Mouse (Mus musculus): ENCODE data around the gene Pax2.
A peak's percentile ranks its signal among the peaks of the same experiment; 100 is the strongest.

Pax2 gene

DNA sequence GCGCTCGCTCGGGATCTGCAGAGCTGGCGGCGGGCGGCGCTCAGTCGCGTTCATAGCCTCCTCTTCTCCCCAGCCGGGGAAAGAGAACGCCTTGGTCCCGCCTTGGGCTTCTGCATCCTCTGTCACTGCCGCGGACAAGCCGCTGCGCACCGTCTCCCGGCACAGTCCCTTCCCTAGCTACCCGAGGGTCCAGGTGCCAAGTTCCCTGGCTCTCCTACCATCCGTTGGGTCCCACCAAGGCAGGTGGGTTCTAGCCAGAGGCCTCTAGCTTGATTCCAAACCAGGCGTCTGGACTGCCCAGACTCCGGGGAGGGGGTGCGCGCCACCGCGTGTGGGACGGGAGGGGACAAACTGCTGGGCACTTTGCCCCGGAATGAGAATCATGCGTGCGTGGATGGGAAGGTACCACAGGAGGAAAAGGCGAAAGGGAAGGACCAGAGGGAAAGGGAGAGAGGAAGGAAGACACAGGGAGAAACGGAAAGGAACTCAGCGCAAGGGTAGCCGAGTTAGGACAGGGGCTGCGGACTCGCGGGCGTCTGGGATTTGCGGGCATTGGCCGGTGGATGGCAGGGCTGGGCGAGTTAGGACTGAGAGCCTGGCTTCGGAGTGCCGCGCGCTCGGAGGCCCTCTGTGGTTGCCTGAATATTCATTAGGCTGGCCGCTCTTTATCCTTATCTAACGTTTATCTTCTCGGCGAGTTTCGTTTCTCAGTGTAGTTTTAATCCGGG lies at the start of gene Pax2:
TSS of gene Pax2 (plus strand) at position 353 of the 728 bp plus-strand sequence.
- DNase-seq (ENCODE audit: extremely low spot score, low spot score) = peak; percentile 74

DNA sequence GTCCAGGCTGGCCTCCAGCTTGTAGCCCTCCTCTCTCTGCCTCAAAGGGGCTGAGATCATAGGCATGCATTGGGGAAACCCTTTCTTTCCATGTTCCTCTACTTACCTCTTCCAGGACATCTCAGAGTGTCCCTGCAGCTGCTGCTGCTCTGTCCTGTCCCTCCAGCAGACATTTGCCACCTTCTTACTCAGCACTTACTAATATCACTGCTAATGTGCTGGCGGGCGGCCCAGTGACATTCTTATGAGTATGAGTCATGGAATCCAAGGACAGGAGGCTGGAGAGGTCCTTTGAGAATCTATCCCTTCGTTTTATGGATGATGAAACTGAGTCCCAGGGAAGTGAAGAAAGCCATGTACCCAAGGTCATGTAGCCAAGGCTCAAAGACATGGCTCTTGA lies 47.0 kb upstream of the Pax2 start:
- no peak for DNase-seq (ENCODE audit: extremely low spot score, low spot score)

DNA sequence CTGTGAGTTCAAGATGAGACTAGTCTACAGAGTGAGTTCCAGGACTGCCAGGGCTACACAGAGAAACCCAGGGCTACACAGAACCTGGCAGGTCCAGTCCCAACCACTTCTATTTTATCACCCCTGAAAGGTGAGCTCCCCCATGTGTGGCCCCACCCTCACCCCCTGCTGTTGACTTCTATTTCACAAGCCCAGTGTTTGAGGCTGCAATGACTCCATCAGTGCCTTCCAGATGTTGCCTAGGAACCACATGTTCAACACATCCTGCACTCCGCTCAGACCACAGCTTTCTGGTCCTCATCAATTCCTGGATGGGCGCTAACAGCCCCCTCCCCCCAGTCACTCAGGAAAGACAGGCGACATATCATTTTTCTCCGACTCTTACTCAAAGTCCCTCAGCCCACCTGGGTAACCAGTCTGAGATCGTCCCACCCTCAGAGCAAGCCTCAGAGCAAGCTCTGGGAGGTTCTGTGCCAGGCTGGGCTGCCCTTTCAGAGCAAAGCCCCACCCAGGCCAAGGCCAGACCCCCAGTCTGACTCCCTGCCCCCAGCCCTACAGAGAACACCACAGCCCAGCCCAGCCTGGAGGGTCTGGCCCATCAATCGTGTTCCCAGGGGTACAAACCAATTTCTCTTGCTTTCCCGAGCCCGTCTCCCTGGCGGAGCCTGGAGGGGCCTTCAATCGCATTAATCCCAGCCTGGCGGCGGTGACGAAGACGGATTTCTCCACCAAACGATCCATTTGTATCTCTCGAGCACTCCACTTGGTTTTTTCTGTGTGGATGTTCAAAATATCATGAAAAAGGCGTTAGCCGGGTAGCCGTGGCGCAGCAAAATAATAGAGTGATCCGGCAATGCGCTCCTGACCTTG lies 38.9 kb upstream of the Pax2 start:
- peak; percentile 23 for DNase-seq (ENCODE audit: extremely low spot score, low spot score)

DNA sequence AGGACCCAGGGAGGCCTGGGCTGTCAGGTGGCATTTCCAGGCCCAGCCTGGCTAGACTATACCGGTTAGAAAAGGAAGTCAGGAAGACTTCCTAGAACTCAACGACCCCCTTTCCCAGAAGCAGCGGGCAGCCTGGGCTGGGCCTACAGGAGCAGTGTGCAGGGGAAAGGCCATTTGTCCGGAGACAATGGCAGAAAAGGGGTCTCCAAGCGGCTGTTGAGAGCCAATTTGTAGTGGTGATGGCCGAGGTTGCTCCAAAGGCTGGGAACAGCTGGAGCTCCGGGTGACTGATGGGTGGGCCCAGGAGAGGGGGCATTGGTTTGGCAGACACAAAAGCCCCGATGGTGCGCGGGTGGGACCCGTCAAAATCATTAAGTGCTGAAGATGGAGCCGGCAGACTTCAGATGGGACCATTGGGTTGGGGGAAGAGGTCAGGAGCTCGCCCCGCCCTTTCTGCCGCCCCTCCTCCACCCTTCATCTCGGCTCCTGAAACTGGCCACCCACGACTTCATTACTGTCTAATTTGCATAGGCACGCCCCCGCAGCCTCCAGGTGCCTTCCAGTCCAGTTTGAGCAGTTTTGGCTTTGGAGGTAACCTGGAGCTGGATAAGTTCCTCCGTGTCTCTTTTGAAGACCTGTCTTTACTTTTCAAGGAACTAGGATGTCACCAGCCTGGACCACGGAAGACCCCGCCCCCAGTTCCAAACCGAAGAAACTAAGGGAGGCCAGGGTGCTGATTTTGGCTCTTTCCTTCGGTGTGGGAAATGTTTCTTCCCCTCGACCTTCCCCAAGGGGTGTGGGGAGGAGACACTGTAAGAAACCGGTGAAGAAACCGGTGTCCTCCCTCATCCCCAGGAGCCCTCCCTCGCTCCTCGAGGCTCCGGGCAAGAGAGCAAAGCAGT lies 36.3 kb upstream of the Pax2 start:
- peak; percentile 44 for DNase-seq (ENCODE audit: extremely low spot score, low spot score)

DNA sequence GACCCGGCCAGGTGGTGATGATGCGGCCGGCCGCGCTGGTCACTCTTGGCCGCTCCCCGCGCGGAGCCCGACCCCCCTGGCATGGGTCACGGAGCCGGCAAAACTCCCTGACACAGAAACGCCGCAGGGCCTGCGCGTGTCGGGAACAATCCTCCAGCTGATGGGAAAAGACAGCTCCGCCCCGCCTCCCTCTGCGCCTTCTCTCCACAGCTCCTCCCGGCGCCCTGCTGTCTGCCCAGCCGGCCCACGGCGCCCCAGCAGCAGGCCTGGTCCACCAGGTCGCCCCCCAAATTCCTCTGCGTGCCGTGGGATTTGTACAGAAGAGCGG lies 35.7 kb upstream of the Pax2 start:
- DNase-seq (ENCODE audit: extremely low spot score, low spot score) = peak; percentile 68

DNA sequence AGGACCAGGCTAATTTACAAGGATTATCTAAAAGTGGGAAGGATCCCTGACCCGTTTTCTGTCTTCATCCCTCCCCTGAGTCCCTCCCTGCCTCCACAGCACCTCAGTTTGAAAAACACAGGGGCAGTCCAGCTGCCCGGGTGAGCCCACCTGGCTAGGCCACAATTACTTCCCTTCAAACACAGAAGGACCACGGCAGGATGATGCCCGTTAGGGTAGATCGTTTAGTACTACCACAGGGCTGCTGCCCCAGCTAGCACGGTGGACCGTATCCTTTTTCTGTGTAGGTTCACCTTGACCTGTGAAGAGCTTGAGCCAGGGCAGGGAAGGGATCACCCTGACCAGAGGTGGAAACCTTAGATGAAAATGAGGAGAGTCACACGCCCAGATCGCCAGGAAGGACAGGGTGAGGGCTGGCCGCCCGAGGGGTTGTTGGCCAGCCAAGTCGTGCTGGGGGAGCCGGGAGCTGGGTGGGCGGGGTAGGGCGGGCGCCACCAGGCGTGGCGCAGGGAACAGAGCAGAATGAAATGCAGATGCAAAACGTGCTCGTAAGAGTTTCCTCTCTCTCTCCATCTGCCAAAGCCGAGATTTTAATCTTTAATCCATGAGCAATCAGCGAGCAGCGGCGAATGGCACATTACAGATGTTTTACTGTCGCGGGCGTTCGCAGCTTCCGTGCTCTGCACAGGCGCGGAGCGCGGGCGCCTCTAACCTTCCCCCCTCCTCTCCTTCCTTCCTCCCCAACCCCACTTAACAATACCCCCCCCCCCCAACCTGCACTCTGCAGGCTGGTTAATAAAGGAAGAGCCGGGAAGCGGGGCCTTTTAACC lies 32.0 kb upstream of the Pax2 start:
- peak; percentile 42 for DNase-seq (ENCODE audit: extremely low spot score, low spot score)

DNA sequence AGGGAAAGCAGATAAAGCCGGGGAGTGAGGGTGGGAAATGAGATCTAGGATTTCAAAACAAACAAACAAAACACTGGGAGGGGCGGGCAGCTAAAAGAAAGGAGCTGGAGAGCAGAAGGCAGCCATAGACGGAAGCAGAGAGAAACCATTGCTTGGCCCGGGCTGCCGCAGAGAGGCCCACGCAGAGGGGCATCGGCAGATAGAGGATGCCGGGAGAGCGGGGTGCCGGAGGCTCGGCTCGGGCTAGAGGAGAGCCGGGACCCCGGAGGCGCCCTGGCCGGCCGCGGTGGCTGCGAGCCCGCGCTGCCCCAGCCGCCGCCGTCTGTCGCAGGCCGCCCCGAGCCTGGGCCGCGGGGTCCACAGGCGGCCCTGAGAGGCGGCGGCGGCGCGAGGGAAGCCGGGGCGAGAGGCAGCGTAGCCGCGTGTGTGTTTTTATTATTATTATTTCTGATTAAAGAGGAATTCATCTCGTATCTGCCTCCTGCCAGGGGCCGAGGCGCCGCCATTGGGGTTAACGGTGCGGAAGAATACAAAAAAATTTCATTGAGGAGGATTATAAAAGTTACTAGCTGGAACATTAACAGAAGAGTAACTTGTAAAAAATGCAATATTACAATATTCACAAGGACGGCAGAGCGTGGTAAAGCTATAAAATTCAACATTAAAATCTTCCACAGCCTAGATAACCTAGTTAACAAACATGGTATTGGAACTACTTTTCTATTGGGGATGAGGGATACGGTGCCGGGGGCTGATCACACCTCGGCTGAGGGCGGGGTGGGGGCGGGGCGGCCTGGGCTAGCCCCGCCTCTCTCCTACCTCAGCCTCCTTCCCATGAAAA lies 29.7 kb upstream of the Pax2 start:
- DNase-seq (ENCODE audit: extremely low spot score, low spot score) = peak; percentile 75

DNA sequence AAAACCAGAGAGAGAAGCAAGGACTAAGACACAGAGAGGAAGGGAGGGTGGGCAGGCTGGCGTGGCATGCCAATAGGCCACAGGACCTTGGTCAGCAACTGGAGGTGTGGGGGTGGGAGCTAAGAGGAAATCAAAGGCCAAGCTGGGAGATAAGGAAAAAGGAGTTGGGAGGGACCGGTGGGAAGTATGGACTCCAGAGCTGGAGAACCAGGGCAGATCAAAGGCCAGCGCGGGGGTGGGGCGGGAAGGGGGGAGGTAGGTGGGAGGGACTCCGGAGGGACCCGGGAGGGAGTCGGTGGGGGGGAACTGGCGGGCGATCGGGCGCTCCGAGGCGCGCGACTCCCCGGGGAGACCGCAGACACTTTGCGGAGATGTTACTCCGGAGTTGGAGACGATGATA lies 21.7 kb upstream of the Pax2 start:
- DNase-seq (ENCODE audit: extremely low spot score, low spot score) = peak; percentile 30

DNA sequence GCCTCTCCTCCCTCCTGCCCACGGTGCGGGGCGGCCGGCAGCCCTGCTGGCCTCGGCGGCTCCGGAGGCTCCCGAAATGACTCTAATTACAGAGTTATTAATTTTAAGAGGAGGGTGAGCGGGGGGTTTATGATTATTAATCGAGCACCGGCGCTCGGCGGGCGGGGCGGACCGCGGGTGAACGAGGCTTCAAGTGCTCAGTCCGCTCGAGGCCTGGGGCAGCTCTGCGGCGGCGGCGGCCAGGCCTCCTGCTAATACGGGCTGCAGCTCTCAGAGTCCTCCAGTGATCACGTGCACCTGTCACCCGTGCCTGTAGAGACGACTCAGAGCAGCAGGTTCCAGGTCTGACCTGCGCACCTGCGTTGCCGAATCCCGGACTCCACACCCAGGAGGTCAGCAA lies 21.2 kb upstream of the Pax2 start:
- DNase-seq (ENCODE audit: extremely low spot score, low spot score) = peak; percentile 50

DNA sequence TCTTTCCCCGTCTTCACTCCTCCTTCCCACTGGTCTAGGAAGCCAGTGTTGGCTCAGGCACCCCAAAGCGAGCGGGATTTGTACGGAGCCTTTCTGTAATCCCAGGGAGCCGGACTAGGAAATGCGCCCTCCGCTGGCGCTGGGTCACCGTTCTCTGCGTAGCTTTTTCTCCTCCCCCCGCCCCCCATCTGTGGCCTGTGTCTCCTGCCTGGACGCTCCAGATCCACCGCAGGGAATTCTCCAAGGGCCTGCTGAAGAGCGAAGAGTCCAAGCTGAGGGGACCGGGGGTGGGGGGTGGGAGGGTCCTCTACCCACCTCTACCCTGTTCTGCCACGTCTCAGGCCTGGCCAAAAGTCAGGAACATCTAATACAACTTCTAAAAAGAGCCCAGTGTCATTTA lies 15.5 kb upstream of the Pax2 start:
- DNase-seq (ENCODE audit: extremely low spot score, low spot score) = peak; percentile 55

DNA sequence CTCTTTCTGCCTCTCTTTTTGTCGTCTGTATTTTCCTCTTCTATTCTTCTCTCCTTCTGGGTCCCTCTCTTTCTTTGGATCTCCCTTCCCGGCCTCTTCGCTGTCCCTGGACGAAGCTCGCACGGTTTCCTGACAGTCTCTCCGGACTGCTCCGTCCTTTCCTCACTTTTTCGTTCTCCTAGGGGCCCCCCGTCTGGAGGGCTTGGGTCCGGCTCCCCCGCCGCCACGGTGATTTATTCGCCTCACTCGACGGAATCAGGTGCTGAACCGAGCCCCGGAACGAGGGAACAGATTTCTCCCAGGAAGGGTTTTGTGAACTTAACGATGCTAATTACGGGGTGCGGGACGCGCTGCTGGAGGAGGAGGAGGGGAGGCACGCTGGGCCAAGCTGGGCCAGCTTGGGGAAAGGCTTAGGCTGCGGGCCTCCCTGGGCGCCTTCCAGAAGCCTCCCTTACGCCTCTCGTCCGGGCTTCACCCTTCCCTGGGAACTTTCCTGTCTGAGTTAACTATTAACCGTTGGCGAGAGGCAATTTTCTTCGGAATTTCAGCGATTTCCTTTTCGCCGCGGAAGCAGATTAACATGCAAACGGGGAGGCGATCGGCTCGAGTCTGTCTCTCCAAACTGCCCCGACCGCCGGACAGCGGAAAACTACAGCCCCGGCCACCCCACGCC lies 14.6 kb upstream of the Pax2 start:
- peak; percentile 60 for DNase-seq (ENCODE audit: extremely low spot score, low spot score)

DNA sequence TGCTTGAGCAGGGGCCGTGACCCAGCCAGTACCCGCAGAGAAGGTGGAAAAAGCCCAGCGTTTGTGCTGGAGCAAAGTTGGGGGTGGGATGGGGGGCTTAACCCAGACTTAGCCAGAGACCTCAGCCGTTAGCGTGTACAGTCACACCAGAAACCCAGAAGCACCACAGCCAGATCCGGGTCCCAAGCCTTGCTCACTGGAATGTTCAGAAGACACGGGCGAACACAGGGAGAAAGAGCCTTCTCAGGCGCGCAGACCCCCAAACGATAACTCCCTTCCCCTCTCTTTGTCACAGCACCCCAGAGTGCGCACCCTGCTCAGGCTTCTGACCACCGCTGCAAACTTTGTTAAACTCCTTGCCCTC lies 14.1 kb upstream of the Pax2 start:
- DNase-seq (ENCODE audit: extremely low spot score, low spot score) = peak; percentile 69

DNA sequence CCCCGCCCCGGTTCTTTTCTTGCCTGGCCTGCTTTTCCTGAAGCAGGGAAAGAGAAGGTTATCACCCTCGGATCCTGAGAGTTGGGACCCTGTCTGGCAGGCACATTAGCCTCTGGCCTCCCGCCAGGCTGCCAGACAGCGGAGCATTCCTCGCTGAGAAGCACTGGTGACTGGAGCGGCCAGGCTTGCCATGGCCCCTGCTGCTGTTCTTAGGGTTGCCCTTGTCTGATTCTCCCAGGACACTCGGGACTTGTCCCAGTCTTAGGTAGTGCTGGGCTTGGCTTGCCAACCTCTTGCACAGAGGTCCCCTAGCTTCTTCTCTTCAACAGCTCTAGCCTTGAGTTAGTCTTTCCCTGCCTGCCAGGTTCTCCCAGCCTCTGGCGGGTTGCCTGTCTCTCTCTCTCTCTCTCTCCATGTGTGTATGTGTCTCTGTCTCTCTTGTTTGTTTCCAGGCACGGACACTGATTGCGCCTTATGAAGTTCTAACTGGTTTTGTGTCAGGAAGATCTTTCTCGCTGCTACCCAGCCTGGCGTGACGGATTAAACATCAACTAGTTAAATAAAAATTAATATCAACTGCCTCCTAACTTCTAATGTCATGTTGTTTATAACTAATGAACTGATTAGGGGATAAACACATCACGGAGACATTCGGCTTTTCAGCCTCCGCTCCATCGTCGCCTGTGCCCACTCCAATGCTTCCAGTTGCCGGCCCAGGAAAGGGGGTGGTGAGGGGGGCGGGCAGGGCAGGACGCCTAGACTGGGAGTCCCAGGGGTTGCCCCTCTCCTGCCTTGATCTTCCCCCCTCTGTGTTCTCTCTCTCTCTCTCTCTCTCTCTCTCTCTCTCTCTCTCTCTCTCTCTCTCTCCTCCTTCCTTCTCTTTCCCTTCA lies 13.5 kb upstream of the Pax2 start:
- DNase-seq (ENCODE audit: extremely low spot score, low spot score) = peak; percentile 61

DNA sequence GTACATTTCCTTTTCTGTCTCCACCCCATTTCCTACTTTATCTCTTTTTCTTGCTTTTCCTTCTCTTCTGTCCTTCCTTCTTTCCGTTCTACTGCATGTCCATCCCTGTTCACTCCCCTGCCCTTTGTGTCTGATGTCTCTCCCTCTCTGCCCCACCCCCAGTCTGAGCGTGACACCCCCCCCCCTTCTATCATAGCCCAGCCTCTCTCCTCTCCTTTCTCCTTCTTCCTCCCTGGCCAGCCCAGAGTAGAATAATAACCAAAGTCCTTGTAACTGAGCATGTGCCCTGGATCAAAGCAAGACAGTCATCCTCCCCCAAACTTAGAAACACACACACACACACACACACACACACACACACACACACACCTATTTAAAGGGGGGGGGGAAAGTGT lies 12.8 kb upstream of the Pax2 start:
- DNase-seq (ENCODE audit: extremely low spot score, low spot score) = peak; percentile 22

DNA sequence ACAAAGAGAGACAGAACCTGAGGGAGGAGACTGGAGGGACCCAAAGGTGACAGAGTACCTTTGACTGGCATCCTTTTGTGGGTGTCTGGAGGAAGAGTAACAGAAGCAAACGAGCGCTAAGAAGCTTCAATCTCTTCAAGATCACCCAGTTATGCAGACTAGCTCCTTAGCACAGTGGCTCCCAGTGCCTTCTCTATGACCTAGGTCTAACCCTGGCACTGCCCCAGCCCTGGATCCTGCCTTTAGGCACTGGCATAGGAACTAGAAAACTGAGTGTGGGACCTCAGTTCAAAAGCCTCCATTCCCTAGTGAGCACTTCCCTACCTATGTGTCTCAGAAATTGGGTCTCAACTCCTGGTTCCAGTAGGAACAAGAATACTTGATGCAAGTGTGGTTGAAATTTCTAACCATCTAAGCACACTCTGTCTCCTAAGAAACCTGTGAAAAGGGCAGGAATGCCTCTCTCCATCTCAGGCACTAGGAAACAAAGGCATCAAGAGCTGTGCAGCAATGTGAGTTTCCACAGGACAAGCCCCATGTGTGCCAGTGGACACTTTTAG lies 11.8 kb upstream of the Pax2 start:
- DNase-seq (ENCODE audit: extremely low spot score, low spot score) = peak; percentile 23

DNA sequence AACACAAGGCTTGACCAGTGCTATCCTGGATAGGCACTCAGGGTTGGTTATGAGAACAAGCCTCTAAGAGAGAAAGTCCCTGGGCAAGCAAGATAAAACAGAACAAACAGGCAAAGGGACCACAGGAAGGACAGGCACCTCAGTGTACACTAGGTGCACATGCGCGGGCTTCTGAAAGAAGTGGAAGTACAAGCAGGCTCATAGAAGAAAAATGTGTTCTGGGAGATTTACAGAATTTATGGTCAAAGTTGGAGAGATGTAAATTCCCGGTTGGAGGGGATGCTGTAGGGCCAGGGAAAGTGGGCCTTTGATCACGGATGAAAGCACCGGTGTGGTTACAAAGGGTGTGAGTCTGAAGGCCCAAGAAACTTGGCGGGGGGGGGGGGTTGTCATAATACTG lies 10.1 kb upstream of the Pax2 start:
- peak; percentile 36 for DNase-seq (ENCODE audit: extremely low spot score, low spot score)

DNA sequence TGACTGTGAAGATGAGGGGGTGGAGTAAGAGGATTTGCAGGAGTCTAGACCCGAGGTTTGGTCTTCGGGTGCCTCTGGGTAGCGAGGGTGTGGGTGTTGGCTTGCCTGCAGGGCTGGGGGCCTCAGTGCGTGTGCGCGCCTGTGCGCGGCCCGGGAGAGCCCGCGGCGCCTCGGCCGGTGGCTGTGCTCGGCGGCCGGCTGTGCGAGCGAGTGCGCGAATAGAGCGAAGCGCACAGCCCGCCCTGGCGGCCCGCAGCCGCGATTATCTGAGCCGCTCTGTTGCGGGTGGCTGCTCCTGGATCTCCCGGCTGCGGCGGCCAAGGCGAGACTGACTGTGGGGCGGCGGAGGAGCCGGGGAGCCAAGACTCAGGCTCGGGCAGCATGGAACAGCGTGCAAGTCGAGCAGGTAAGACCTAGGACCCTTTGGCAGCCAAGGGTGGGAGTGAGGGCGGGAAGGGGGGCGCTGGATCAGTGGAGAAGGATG lies 9.3 kb upstream of the Pax2 start:
- DNase-seq (ENCODE audit: extremely low spot score, low spot score) = peak; percentile 66

DNA sequence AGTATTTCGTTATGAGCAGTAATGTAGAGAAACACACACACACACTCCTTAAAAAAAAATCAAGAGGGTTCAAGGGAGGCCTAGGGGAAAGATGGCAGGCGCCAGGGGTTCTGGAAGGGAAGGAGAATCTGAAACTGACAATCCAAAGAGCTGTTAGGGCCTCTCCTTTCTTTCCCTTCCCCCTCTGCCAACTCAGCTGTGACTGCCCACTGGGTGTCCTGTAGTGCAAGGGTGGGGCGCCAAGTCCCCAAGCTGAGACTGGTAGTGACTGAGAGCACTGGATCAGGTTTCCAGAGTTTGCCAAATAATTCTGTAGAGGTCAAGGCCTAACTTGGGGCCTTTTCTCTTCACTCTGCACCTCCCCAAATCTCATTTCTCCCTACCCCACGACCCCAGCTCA lies 8.4 kb upstream of the Pax2 start:
- DNase-seq (ENCODE audit: extremely low spot score, low spot score) = peak; percentile 38

Measured in neural tube, embryonic 10.5 days (tissue).